Mouse (Mus musculus) liver, embryonic 16.5 days (tissue): ENCODE data around the gene Peak1. TPM values are rescaled to one million over a fixed set of nuclear protein-coding genes. Genes with fewer than 3 reads are reported as not detected.

ENCODE experiments used
- ATAC-seq: fragments of 200-750 bp; cut with Nextera tagmentation; 2 replicates; pipeline ENCODE4 v1.8.0; 2017; ENCODE audit warnings: low read depth, mild to moderate bottlenecking, moderate number of reproducible peaks, moderate library complexity
- H3K27ac ChIP-seq: fragments of 300-500 bp; sonication (generic); 2 replicates; pipeline ENCODE4 v1.5.1; 2014; ENCODE audit warnings: mild to moderate bottlenecking, low read length
- H3K27me3 ChIP-seq: fragments of 300-500 bp; sonication (generic); 2 replicates; pipeline ENCODE4 v1.6.1; 2014; ENCODE audit warnings: low read depth, low read length, mixed read lengths; ENCODE audit not compliant: control insufficient read depth, insufficient read depth
- H3K36me3 ChIP-seq: fragments of 300-500 bp; sonication (generic); 2 replicates; pipeline ENCODE4 v1.6.1; 2014; ENCODE audit warnings: mild to moderate bottlenecking; ENCODE audit not compliant: control insufficient read depth, insufficient read depth
- H3K4me1 ChIP-seq: fragments of 300-500 bp; sonication (generic); 2 replicates; pipeline ENCODE4 v1.6.1; 2014; ENCODE audit warnings: low read depth, low read length, mixed read lengths; ENCODE audit not compliant: control insufficient read depth
- H3K4me2 ChIP-seq: fragments of 300-500 bp; sonication (generic); 2 replicates; pipeline ENCODE4 v1.6.1; 2014; ENCODE audit warnings: low read depth, low read length, mixed read lengths
- H3K4me3 ChIP-seq: fragments of 300-500 bp; sonication (generic); 2 replicates; pipeline ENCODE4 v1.5.1; 2014; ENCODE audit warnings: low read depth, mild to moderate bottlenecking, low read length
- H3K9ac ChIP-seq: fragments of 300-500 bp; sonication (generic); 2 replicates; pipeline ENCODE4 v1.6.1; 2014; ENCODE audit warnings: low read depth, low read length
- H3K9me3 ChIP-seq: fragments of 300-500 bp; sonication (generic); replicated peaks from 2 replicates; pipeline ENCODE4 v1.6.1; 2016; ENCODE audit warnings: low read length; ENCODE audit not compliant: control insufficient read depth
- WGBS: fragments of 180-500 bp; shearing (Covaris S2); extraction: QIAGEN DNeasy Blood & Tissue Kit; methylation state at CpG from one replicate; pipeline ENCODE4 v1.1.7; 2014; ENCODE audit not compliant: insufficient replicate concordance; 5-methylcytosine and 5-hydroxymethylcytosine counted together
- polyA plus RNA-seq: library from polyadenylated mRNA; unstranded; fragments of >200 nt; fragmentation: Nextera tagmentation; extraction: Ambion mirVana; gene quantifications from 2 replicates; pipeline ENCODE4 v1.2.1, GENCODE M21; 2015

The Peak1 gene
- polyA plus RNA-seq, 1 experiment from 2014 or later, result 2.8 TPM

DNA sequence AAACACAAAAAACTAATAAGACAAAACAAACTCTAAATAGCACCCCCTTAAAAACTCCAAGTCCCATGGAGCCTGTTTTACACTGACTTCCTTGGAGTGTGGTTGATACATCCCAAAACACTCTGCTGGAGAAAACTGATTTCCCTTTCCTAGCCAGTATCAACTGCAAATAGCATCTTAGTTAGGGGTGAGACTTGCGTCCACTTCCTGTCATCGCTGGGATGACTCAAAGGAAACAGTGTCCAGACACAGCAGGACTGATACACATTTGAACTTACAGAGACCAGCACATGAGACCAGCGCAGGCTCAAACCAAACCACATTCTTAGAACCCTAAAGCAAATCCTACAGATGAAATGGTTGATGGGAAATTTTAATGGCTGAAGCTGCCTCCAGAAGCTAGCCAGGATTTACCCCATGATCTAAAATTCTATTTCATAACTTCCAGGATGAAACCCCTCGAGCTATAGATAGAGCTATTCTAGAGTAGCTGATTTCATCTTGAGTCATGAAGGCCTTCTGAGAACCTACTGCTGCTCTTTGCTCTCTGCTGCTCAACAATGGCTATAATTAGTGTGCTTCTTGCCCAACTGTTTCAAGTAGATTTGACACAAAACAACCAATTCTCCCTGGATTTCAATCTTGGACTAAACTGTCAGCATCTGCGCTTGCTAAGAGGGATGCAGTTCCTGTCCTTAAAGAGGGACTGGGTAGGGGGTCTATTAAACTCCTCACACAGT lies 152.2 kb downstream of the Peak1 start:
- Histone ChIP-seq H3K9ac (no peak overlapping the region), H3K27me3 (no peaks in the 10 kb centered on the region), H3K4me3 (no peak overlapping the region), H3K27ac (no peak overlapping the region), H3K9me3 (no peaks in the 10 kb centered on the region; the same call in 1 of the 2 replicates), H3K36me3 (no peaks in the 10 kb centered on the region), H3K4me2 (no peak overlapping the region), H3K4me1 (peaks cover 7% of the 10 kb centered on the region)
- 48% methylated on average over 5 of the region's 5 CpGs for WGBS
- ATAC-seq, result no peak

DNA sequence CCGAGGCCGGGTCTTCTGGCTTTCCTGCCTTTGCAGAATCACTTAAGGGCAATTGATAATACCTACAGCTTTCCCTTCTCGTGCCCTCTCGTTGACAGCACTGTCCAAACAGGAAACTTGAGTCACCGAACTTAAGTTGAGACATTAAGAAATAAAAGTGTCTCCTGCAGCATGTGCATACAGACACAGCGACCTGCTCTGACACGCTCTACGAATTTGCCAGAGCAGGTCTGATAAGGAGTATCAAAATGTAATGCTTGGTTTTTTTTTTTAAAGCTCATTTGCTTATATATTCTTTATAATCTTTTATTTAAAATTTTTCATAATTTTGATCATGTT lies 152.9 kb downstream of the Peak1 start:
- no peak for ATAC-seq
- Histone ChIP-seq H3K27ac (no peak overlapping the region), H3K9me3 (peaks cover 5% of the 10 kb centered on the region), H3K9ac (no peak overlapping the region), H3K27me3 (no peaks in the 10 kb centered on the region), H3K4me2 (no peak overlapping the region), H3K36me3 (no peaks in the 10 kb centered on the region), H3K4me1 (peaks cover 7% of the 10 kb centered on the region), H3K4me3 (no peak overlapping the region)
- WGBS, result 34% methylated on average over 8 of the region's 8 CpGs

DNA sequence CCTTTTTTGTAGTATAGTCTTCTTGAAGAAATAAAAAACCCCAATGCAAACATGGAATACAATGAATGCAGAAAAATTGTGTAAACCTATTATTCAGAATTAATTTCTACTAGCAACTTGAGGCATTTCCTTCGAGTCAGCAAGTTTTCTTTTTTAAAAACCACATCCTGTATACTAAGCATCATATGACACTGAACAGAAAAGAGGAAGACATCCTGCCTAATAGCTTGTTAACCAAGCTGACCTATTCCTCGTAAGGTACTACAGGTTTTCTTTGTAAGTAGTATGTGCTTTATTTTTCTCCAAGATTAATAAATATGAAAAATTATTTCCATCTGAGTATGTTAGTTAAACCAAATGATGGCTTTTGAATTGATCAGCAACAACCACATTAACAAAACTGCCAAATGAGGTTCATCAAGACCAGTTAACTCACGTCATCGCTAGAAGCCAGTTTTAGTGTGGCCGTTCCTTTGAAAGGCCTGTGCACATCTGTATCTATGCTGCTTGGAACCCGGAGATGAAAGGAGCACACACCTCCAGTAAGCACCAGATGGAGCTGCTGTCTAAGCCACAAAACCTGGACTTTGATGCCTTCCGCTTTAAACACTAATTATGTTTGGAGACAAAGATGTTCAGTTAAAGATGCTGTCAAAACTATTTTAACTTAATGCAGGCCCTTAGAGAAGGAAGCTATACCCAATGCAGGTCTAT lies 153.4 kb downstream of the Peak1 start:
- H3K4me2 ChIP-seq, result no peak overlapping the region
- H3K4me1 ChIP-seq, result peaks cover 7% of the 10 kb centered on the region
- ATAC-seq, result no peak
- H3K36me3 ChIP-seq, result no peaks in the 10 kb centered on the region
- H3K4me3 ChIP-seq, result no peak overlapping the region
- H3K27me3 ChIP-seq, result no peaks in the 10 kb centered on the region
- WGBS, result 42% methylated on average over 7 of the region's 7 CpGs
- no peak overlapping the region for H3K9ac ChIP-seq
- H3K9me3 ChIP-seq, result peaks cover 5% of the 10 kb centered on the region
- H3K27ac ChIP-seq, result no peak overlapping the region

DNA sequence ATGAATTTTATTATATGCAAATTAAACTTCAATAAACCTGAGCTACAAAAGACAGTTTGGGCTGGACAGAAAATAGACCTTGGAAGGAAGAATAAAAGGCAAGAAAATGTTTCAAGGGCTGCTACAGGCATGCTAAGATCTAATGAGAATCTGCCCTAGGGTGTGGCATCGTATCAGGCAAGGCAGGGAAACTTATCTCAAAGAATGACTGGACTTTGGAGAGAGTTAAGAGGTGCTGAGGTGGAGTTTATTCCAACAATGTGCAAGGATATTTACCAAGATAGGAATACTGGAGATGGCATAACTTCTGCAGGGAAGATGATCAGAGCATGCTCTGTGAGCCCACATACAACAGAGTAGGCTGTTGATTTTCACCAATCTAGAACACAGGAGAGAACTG lies 154.8 kb downstream of the Peak1 start:
- Histone ChIP-seq H3K4me3 (no peak overlapping the region), H3K4me1 (peaks cover 7% of the 10 kb centered on the region), H3K36me3 (no peaks in the 10 kb centered on the region), H3K4me2 (no peak overlapping the region), H3K27me3 (no peaks in the 10 kb centered on the region), H3K9ac (no peak overlapping the region), H3K27ac (no peak overlapping the region), H3K9me3 (peaks cover 5% of the 10 kb centered on the region)
- ATAC-seq, result no peak
- 35% methylated on average over 1 of the region's 1 CpGs for WGBS

DNA sequence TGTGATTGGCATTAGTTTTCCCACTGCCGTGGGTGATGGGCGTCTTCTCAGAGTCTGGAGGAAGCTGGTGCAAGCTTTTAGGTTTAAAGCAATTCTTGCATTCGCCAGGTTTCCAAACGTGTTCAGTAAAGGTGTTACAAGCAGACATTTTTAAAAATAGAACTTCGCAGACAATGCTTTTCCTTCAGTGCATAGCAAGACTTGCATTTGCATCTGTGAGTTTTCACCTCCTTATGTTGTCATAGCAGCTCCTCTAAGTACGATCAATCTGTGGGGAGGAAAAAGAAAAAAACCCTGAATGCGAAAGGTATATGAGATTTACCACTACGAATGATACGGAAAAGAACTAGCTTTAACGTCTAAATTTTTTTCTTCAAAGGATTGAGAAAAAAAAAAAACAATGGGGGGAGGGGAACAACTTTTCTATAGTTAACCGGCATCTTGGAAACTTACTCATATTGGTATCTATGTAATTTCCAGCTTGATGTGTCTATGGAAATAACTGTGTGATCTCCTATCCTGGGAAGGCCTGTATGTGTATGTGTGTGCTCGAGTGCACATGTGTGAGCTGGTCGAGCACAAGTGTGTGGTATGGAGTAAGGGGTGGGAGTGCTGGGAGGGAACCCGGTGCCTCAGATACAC lies 157.3 kb downstream of the Peak1 start:
- no peaks in the 10 kb centered on the region for H3K36me3 ChIP-seq
- H3K27ac ChIP-seq, result no peak overlapping the region
- 79% methylated on average over 14 of the region's 14 CpGs for WGBS
- no peak overlapping the region for H3K4me2 ChIP-seq
- H3K9me3 ChIP-seq, result peaks cover 5% of the 10 kb centered on the region
- no peak overlapping the region for H3K4me3 ChIP-seq
- H3K27me3 ChIP-seq, result no peaks in the 10 kb centered on the region
- ATAC-seq, result no peak
- no peak overlapping the region for H3K9ac ChIP-seq
- H3K4me1 ChIP-seq, result peaks cover 7% of the 10 kb centered on the region

DNA sequence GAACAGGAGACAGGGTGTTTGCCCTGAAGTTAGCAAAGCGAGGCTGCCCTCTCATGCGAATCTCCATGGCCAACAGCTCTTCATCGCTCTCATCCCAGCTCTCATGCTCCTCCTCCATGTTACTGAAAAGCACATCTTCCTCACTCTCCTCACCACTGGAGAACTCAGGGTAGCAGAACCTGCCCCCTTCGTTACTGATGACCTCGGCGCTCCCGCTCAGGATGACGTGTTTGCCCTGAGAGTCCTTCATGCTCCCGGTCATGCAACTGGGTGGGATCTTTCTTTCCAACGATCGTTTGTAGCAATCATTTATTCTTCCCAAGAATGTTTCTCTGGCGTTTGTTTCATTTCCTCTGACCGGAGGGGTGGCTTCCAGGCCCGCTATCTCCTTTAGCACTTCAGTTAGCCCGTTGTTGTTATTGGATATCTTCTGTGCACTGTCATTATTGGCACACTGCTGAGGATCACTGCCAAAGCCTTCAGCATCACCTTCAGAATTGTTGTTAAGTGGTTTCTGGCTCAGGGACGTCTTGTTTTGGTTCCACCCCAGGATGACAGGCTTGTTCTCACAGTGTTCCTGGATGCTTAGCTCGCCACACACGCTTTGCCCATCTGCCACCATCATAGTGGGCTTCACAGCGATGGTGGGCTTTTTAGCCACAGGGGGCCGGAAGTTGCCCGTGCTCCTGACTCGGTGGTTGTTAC lies 157.9 kb downstream of the Peak1 start:
- Histone ChIP-seq H3K27me3 (no peaks in the 10 kb centered on the region), H3K9ac (no peak overlapping the region), H3K4me3 (no peak overlapping the region), H3K4me2 (no peak overlapping the region), H3K9me3 (peaks cover 5% of the 10 kb centered on the region), H3K36me3 (no peaks in the 10 kb centered on the region), H3K4me1 (peaks cover 7% of the 10 kb centered on the region), H3K27ac (no peak overlapping the region)
- ATAC-seq, result no peak
- whole genome bisulfite sequencing, result 77% methylated on average over 22 of the region's 22 CpGs

DNA sequence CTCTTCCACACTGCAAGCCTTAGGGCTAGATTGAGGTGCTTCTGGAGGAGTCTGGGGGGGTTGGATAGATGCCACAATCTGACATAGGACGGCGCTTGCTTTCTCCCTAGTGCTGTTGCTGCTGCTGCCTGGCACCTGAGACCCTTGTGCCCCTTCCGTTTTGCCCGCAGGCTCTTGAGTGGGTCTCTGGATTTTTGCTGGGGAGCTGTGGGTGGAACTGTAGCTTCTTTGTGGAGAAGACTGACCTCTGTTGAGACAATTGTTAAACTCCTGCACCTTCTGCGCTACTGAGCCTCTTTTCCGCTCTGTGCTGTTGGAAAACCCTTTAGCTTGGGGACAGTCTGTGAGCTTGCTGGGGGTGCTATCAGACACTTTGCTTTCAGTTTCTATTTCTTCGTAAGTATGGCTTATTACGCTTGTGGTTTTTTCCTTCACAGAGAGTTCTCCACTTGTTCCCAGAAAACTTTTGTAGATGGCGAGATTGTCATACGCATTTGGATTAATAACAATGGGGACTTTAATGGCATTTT lies 159.5 kb downstream of the Peak1 start:
- Histone ChIP-seq H3K9ac (no peak overlapping the region), H3K9me3 (peaks cover 5% of the 10 kb centered on the region), H3K27me3 (no peaks in the 10 kb centered on the region), H3K27ac (no peak overlapping the region), H3K36me3 (no peaks in the 10 kb centered on the region), H3K4me3 (no peak overlapping the region), H3K4me1 (peaks cover 4% of the 10 kb centered on the region), H3K4me2 (no peak overlapping the region)
- 81% methylated on average over 10 of the region's 10 CpGs for WGBS
- no peak for ATAC-seq

DNA sequence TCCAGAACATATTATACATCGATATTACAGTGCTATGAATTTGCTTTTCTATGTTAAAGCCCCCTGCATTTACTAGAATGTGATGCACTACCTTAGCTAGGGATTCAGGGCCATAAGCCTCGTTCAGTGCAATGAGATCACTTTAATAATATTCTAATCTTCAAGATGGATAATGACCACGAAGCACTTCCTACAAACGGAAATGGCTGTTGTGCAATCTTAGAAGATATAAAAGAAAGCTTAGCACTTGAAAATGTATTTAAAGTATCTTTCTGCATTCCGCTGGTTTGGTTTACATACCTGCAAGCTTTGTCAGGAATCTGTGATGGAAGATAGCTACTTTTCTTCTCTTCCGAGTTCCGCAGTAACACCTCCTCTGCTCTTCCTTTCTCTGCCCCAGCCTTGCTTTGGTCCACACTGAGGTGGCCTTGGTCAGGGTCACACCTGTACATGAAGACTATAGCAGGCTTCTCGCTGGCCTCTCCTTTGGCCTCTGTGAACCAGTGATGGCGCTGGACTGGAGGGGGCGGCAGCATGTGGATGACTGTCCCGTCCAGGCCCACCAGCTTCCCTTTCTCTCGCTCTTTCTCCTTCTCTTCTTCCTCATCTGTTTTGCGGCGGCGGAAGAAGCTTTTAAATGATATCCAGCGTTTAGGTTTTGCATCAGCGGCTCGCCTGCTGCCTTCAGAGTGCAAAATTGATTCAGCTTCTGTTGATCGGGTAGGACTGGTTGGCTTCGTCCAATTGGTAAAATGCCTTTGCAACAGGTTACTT lies 160.5 kb downstream of the Peak1 start:
- Histone ChIP-seq H3K27ac (no peak overlapping the region), H3K4me1 (no peaks in the 10 kb centered on the region), H3K9ac (no peak overlapping the region), H3K9me3 (peaks cover 5% of the 10 kb centered on the region), H3K4me2 (no peak overlapping the region), H3K36me3 (no peaks in the 10 kb centered on the region), H3K27me3 (no peaks in the 10 kb centered on the region), H3K4me3 (no peak overlapping the region)
- WGBS, result 76% methylated on average over 20 of the region's 20 CpGs
- no peak for ATAC-seq
